Mouse (Mus musculus) kidney, adult 9 months (tissue): ENCODE results near the gene Gm44973.
A peak's percentile ranks its signal among the peaks of the same experiment; 100 is the strongest.

Experiments used
- DNase-seq: peaks from one replicate; pipeline ENCODE4 v3.0.0; 2022

The Gm44973 gene

DNA sequence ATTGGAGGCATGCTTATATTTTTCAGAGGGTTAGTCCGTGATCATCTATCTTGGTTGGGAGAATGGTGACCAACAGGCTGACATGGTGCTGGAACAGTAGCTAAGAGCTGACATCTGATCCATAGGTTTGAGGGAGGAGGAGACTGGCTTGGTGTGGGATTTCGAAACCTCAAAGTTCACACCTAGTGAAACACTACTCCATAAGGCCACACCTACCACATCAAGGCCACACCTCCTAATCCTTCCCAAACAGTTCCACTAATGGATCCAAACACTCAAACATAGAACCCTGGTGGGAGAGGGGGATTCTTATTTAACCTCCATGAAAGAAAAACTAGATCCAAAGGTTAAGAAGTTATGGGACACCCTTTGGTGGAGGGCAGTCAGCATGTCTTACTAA lies 1.6 kb downstream of the Gm44973 start:
- DNase-seq = no peak

DNA sequence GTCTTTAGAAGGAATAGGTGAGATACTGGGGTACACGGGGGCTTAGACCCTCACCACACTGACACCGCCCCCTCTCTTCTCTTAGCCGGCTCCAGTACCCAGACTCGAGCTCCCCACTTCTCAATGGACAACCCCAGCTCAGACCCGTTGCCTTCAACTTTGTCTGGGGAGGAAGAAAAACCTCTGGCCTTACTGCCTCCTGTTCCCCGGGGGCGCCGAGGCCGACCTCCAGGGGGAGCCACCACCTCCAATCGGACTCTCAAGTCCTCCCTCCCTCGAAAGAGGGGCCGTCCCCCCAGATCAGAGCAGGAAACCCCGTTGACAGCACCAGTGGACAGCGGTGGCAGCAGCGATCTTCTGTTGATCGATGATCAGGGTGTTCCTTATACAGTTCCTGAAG lies 2.1 kb downstream of the Gm44973 start:
- peak; percentile 32 for DNase-seq

DNA sequence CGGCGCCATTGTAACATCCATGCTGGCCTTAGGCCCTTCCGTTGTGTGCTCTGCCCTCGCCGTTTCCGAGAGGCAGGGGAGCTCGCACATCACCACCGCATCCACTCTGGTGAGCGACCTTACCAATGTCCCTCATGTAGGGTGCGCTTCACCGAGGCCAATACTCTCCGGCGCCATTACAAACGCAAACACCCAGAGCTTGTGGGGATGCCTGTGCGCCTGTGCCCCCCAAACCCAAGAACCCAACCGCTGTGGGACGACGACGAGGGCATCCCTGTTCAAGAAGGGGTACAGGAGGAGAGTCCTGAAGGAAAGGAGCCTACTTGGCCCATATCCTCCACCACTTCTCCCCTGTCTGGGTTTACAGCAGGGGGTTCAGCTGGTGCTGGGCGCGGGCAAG lies 2.6 kb downstream of the Gm44973 start:
- DNase-seq = no peak

DNA sequence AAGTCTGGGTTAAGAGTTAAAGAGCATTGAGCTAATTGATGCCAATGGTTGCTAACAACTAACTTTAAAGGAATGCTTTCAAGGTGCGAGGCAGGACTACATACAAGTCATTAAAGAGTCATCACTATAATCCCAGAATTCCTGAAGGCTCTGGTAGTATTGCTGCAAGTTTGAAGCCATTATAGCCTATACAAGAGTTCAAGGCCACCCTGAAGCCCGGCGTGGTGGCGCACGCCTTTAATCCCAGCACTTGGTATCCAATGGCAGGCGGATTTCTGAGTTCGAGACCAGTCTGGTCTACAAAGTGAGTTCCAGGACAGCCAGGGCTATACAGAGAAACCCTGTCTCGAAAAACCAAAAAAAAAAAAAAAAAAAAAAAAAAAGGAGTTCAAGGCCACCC lies 4.3 kb downstream of the Gm44973 start:
- DNase-seq = peak; percentile 31

DNA sequence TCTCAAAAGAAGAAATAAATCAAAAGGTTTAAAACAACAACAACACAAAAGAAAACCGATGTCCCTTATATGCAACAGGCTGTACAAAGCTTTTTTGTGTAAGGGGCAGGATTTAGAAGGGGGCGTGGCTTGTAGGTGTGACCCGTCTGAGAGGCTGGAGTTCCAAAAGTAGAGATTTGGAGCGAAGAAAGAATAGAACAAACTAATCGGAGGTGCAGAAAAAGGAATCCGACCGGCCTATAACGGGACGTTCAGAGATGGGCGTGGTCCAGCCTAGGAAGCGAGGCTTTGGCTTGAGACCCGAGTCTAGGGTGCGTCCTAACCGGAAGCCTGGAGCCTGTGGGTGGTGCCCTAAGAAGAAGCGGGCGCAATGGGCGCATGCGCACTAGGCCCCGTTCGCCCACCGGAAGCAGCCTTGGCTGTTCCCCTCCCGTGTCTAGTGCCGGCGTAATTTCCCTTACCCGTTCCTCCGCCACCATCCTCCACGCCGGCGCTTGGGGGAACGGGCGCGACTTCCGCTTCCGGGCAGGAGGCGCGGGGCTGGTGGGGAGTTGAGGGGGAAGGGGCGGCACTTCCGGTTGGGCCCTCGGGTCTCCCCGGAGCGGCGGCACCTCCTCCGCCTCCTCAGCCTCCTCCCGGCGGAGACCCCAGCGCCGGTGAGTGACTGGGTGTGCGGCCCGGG lies 4.8 kb downstream of the Gm44973 start, which contains the start of the genes Zfp865 and Ccdc106:
Zfp865 (plus strand) TSS at position 377 of the 682 bp plus-strand sequence.
Ccdc106 (plus strand) TSS at position 554 of the 682 bp plus-strand sequence.
- peak; percentile 99 for DNase-seq

DNA sequence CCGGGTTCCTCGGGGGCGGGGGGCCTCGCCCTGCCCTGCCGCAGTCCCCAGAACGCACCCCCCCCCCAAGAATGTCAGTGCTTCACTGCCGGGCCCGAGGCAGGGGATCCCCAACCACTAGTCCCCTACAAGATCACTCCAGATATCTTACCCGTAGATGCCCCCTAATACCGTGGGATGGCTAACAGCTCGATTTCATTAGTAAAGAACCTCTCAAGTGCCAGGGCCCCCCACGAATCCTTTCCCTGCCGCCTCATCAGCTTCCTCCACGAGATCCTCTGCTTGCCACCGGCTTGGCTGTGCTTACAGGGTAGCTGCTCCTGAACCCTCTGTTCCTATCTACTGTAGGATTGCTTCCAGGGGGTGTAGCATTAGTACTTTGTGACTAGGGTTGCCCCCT lies 5.4 kb downstream of the Gm44973 start:
- DNase-seq = peak; percentile 39

DNA sequence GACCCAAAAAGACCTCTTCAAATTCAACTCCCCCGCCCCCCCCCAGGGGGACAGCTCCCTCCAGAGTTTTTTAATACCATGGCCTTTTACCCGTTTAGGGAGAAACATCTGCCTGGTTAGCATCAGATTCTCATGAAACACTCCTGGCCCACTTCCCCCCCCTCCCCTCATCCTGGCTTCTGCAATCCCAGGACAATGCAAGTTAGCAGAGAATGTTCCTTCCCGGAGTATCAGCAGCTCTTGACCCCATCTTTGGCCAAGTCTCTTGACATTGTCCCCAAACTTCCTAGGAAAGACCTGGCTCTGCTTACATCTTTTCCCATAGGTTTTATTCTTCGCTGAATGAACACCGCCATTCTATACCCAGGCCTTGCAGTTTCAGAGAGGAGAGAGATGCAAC lies 5.9 kb downstream of the Gm44973 start:
- no peak for DNase-seq

DNA sequence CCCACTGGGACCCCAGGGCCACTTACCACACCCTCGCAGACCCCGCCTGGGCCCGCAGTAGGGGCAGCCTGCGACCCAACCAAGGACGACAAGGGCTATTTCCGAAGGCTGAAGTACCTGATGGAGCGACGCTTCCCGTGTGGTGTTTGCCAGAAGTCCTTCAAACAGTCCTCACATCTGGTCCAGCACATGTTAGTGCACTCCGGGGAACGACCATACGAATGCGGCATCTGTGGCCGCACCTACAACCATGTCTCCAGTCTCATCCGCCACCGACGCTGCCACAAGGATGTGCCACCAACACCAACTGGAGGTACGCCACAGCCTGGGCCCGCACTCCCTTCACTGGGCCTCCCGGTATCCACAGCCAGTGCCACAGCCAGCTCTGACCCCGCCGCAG lies 14.2 kb downstream of the Gm44973 start:
- DNase-seq = no peak

DNA sequence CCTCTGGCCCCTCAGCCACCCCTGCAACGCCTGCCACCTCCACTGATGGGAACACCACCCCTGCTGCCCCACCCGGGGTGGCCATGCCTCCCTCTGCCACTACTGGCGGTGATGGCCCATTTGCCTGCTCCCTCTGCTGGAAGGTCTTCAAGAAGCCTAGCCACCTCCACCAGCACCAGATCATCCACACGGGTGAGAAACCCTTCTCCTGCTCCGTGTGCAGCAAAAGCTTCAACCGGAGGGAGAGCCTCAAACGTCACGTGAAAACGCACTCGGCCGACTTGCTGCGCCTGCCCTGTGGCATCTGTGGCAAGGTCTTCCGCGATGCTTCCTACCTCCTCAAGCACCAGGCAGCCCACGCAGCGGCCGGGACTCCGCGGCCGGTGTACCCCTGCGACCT lies 14.7 kb downstream of the Gm44973 start:
- DNase-seq = no peak

DNA sequence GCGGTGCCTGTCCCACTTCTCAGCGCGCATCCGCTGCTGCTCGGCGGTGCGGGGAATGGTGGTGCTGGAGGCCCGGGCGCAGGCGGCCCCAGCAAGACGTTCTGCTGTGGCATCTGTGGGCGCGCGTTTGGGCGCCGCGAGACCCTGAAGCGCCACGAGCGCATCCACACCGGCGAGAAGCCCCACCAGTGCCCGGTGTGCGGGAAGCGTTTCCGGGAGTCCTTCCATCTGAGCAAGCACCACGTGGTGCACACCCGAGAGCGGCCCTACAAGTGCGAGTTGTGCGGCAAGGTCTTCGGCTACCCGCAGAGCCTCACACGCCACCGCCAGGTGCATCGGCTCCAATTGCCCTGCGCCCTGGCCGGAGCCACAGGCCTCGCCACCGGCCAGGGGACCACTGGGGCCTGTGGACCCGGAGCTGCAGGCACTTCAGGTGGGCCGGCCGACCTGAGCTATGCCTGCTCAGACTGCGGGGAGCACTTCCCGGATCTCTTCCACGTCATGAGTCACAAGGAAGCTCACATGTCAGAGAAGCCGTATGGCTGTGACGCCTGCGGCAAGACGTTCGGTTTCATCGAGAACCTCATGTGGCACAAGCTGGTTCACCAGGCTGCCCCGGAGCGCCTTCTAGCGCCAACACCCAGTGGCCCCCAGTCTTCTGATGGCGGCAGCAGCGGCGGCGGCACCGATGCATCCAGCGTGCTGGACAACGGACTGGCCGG lies 15.4 kb downstream of the Gm44973 start:
- no peak for DNase-seq

DNA sequence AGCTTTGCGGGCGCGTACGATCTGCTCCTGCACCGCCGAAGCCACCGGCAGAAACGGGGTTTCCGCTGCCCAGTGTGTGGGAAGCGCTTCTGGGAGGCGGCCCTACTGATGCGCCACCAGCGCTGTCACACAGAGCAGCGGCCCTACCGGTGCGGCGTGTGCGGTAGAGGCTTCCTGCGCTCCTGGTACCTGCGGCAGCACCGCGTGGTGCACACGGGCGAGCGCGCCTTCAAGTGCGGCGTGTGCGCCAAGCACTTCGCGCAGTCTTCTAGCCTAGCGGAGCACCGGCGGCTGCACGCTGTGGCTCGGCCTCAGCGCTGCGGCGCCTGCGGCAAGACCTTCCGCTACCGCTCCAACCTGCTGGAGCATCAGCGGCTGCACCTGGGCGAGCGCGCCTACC lies 16.2 kb downstream of the Gm44973 start:
- DNase-seq = no peak

DNA sequence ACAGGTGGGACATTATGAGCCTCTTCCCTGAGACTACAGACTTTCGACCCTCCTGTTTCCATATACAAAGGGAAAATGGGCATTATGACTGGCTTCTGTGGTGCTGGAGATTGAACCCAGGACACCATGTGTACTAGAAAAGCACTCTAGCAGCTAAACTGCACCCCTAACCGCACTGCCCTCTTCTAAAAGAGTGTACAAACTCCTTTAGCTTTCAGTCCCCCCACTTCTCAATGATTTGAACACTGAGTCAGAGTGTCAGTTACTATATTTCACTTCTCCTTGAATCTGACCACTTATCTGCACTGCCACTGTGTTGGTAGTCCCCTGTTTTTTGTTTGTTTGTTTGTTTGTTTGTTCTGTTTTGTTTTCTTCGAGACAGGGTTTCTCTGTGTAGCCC lies 18.5 kb downstream of the Gm44973 start, which contains the start of gene 4632433K11Rik:
4632433K11Rik (plus strand) TSS at position 301 of the 400 bp plus-strand sequence.
- DNase-seq = no peak

DNA sequence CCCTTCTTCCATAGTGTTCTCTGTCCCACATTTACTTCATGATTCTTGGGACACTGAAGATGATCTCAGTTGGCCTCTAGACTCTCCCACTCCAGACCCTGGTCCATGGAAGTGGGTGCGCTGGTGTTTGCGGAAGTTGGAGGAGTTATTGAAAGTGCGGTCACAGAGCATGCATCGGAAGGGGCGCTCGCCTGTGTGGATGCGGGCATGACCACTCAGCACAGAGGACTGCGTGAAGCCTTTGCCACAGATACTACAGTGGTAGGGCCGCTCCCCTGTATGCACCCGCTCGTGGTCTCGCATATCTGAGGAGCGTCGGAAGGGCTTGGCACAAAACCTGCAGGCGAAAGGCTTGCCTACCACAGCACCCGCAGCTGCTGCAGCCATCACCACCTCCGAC lies 20.3 kb downstream of the Gm44973 start:
- DNase-seq = no peak

DNA sequence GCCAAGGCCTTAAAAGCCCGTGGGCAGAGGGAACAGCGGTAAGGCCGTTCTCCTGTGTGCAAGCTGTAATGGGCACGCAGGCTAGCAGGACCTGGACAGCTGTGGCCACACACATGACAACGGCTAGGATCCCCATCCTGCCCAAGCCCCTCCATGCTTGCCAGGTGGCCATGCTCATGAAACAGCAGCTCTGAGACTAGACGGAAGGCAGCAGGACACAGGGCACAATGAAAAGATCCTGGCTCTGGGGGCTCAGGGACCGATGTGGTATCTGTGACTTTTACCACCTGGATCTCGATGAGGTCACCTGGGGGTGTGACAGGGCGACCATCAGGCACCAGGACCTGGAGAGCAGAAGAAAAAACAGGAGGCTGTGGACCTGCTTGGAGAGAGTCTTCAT lies 20.8 kb downstream of the Gm44973 start:
- no peak for DNase-seq

DNA sequence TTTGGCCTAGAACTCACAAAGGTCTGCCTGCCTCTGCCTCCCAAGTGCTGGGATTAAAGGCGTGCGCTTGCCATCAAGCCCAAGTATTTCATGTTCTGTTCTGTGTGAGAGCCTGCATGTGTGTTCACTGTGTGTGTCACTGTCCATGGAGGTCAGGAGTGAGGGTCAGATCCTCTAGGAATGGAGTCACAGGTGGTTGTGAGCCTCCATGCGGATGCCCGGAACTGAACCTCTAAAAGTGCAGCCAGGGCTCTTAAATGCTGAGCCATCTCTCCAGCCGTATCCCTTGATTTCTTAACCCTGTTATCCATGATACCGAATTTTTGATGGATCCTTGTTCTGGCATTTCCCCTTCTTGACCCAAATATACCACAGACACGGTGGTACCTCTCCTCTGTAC lies 21.7 kb downstream of the Gm44973 start:
- DNase-seq = no peak

DNA sequence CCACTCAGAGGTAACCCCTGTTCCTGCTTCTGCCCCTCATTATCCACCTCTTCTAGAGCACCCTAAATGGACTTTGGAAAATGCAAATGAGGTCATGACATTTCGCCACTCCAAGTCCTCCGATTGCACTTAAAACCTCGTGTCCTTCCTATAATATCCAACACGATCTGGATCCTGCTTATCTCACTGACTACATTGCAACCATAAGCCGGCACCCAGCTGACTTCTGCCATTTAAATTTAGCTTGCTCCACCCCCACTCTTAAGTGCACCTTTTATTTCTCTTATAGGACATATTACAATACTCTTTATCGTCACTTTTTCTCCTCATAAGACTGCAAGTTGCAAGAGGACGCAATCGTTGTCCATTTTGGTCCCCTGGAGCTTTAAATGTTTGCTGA lies 22.2 kb downstream of the Gm44973 start:
- no peak for DNase-seq

DNA sequence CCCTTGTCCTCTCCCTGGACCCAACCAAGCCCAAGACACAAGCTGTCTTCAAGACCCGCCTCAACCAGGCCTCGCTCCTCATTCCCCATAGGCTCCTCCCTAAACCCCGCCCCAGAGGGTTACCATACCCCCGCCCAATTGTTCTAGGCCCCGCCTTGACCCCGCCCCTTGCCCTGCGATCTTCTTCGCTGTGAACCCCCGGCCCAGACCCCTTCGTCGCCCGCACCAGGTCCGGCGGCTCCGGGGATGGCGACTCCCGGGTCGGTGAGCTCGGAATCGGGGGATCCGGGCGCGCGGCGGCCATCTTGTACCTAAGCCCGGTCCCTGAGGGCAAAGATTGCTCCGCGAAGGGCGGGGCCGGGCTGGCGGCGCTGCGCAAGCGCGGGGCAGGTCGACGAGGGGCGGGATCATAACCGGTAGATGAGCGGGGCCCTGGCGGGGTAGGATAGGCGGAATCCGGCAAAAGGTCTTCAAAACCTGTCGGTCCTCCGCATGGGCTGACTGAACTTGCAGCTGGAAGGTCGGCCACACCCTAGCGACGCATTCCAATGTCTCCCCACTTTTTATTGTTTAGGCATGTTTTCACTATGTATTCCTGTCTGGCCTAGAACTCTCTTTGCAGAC lies 22.9 kb downstream of the Gm44973 start, which contains the start of gene Zfp784:
Zfp784 (minus strand) TSS at position 338 of the 624 bp plus-strand sequence.
- peak; percentile 96 for DNase-seq

DNA sequence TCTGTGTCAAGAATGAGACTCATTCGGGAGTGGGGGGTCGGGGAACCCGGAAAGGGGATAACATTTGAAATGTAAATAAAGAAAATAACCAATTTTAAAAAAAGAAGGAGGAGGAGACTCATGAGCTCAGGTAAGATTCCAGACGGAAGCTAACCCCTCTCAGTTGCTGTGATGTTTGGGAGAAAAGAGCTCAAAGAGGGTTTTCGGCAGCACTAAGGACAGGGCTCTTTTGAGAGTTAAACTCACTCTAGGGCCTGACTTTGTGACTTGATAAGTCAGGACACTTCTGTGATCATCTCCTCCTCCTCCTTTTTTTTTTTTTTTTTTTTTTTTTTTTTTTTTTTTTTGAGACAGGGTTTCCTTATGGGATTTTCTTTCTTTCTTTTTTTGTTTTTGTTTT lies 23.6 kb downstream of the Gm44973 start:
- no peak for DNase-seq

DNA sequence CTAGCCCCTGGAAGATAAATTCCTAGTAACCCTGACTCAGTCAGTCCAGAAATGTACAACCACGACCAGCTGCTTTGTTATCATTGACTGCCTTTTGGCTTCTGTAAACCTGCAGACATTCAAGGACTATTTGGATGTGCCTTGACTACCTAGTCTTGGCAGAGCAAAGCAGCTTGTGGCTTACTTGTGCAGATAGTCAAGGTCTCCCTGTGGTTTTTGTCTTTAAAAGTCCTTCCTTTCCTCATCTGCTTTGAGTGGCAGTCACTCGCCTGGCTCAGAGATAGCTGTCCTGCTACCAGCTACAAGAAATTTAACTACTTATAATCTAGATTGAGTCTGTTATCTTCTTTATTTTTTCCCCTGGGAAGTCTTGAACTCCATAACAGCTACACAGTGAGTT lies 29.7 kb downstream of the Gm44973 start:
- no peak for DNase-seq

DNA sequence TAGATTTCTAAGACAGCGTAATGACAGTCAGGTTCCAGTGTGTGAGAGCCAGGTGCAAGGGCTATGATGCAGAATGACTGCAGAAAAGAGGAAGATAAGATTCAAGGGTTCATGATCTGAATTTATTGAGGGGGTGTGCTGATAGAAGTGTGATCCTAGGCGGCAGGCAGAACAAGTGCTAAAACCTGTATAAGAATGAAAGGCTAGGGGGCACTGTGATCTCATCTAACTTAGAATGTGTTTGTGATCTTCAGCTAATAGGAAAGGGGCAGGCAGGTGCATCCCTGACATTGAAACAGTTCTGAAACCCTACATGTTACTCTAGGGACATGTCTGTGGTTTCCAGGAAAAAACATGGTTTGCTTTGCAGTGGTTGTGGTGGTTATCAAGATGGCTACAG lies 30.8 kb downstream of the Gm44973 start:
- DNase-seq = no peak

DNA sequence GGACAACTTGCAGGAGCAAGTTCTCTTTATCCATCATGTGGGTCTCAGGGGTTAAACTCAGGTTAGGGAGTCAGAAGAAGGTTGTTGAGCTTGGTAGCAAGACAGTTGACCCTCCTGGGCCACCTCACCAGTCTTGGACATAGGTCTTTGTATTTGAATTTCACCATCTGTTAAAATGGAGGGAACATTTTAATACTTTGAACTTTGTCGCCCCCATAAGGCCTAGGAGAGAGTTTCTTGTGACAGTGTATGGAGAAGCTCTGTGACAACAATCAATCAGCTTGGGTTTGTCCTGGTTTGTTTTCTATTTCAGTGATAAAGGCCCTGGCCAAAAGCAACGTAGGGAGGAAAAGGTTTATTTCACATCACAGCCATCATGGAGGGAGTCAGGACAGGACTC lies 32.0 kb downstream of the Gm44973 start:
- DNase-seq = peak; percentile 61

DNA sequence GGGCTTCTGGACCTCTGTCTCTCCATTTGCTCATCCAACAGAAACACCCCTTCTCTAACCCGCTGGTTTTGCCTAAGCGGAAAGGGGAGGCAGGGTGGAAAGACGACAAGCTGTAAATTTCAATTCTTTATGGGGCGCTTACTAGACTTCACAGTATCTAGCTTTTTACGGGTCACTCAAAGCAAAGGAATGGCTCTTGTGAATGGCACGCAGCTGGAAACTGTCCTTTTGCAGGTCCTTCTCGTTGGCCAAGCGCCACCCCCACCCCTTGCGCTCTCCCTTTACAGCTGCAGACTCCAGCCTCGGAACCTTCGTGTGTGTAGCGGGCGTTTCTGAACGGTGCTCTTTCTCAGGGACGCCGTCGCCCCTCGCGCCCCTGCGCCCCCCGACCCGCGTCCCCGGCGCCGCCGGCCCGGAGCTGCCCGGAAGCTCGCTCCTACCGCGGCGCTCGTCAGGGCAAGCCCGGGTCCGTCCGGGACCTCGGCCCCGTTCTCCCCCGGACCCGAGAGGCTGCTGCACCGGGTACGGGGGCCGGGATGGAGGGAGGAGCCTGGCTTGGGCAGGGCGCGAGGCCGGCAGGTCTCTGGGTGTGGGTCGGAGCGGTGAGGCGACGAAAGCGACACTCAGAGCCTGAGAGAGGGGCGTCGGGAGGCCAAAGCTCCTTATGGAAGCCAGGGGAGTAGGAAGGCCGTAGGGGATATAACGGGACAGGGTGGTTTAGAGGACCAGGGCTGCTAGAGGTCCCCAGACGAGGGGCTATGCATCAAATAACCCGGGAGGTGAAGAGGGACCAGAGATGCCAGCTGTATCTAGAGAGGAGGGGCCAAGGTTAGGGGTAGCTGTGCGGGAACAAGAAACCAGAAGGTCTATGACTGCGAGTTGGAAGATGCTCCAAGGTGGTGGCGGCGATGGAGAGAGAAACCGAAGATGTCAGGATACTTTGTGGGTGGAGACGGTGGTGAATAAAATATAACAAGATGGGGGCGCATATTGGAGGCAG lies 36.2 kb downstream of the Gm44973 start, which contains the start of gene Zfp580:
Zfp580 (plus strand) TSS at position 346 of the 1,000 bp plus-strand sequence.
- peak; percentile 72 for DNase-seq

DNA sequence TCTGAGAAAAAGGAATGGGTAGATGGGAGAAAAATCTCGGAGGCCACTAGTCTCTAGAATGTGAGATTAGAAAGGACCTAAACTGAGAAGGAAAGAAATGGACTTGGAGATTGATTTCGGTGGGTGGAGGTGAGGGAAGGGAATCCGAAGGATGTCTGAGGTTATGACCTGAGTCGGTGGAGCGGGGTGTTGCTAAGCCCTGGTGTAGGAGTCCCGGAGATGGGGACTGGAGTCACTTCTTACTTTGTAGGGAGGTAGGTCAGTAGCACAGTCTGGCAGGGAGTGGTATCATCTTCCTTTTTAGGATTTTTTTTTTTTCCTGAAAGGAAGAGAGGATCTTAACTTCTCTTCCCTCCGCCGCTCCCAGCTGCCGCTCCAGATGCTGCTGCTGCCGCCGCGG lies 37.1 kb downstream of the Gm44973 start:
- DNase-seq = no peak
